Mouse (Mus musculus) liver, embryonic 14 days (tissue): ENCODE results near the gene Tmem253. TPM values are rescaled to one million over a fixed set of nuclear protein-coding genes. Genes with fewer than 3 reads are reported as not detected.

Experiments used
- polyA plus RNA-seq: library from polyadenylated mRNA; depleted of rRNA; stranded (reverse); fragments of >200 nt; gene quantifications from 2 replicates; pipeline ENCODE4 v1.2.3, GENCODE M21; 2012; rRNA removed

The Tmem253 gene
- polyA plus RNA-seq, result 0.03 and 0.05 TPM in 2 replicates

GRCm38 (mm10) chr14:52015445-52016100 is at the start of gene Tmem253:
TSS of gene Tmem253 (plus strand) at chr14:52015658.

DNA sequence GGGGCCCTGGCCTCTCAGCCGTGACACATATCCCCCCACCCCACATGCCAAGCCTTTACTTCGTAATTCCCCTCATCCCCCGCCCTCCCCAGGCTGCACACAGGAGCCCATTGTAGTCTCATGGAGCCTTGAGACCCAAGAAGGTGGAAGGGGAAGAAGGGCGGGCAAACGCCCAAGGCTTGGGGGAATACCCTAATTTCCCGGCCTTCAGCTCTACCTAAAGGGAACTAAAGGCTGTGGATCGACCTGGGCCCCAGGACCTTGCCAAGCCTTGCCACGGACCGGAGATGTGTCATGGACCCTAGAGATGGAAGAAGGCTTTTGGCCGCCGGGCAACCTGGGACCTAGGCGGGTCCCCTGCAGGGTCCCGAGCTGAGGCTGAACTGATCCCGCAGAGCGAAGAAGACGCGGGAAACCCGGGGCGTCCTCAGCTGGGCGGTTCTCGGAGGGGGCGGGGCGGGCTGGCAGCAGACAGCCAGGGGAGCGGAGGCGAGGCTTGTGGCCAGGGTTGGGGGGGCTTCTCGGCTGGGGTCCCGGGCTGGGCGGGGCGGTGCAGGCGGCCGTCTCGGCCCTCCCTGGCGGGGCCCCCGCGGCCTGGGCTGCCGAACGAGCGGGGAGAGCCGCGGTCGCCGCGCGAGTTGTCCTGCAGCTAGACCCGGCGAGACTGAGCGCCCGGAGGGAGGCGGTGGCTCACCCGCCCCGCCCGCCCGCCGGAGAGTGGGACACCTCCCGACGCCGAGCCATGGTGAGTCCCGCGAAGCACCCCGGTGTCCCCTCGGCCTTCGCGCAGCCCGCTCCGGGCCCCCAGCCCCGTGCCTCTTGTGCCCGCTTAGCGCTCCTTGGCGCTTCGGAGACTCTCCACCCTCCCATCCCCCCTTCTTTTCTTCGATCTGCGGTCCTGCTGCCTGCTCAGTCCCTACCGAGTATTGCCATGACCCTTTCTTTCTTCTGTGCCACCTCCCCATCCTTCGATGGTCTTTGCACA is 30.9 kb upstream of the Tmem253 start, which contains the start of gene Arhgef40:
TSS of gene Arhgef40 (plus strand) at position 473 of the 985 bp plus-strand sequence.

GRCm38 (mm10) chr14:52020486-52021137 is 5.2 kb downstream of the Tmem253 start, which contains the start of gene Zfp219:
TSS of gene Zfp219 (minus strand) at chr14:52020733.

DNA sequence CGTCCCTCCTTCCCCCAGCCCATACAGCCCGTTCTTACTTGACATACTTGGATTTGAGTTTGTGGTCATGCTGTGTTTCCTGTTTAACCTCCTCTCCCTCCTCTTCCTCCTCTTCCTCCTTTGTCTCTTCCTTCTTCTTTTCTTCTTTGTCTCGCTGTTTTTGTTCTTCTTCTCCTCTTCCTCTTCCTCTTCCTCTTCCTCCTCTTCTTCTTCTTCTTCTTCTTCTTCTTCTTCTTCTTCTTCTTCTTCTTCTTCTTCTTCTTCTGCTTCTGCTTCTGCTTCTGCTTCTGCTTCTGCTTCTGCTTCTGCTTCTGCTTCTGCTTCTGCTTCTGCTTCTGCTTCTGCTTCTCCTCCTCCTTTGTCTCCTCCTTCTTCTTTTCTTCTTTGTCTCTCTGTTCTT is 26.9 kb downstream of the Tmem253 start, which contains the start of gene Olfr221:
TSS of gene Olfr221 (minus strand) at position 101 of the 400 bp plus-strand sequence.

Other genes with a start within 250 kb of the Tmem253 start
- gene Ang4, start 242.1 kb upstream of the Tmem253 start, polyA plus RNA-seq, result not detected in 2 replicates
- gene AY358078, start 215.6 kb upstream of the Tmem253 start, polyA plus RNA-seq, result not detected in 2 replicates
- 24.3 and 26.4 TPM in 2 replicates for gene Ear6, start 162.0 kb upstream of the Tmem253 start, polyA plus RNA-seq
- 8.5 and 9.5 TPM in 2 replicates for gene Mettl17, start 130.8 kb upstream of the Tmem253 start, polyA plus RNA-seq
- gene Slc39a2, start 122.8 kb upstream of the Tmem253 start, polyA plus RNA-seq, result 0.17 and 0.18 TPM in 2 replicates
- gene Ndrg2, start 101.5 kb upstream of the Tmem253 start, polyA plus RNA-seq, result 10.8 and 11.6 TPM in 2 replicates
- not detected in 2 replicates for gene Tppp2, start 97.2 kb upstream of the Tmem253 start, polyA plus RNA-seq
- not detected in 2 replicates for gene Rnase13, start 92.9 kb upstream of the Tmem253 start, polyA plus RNA-seq
- 14.0 and 14.3 TPM in 2 replicates for gene Arhgef40, start 30.9 kb upstream of the Tmem253 start, polyA plus RNA-seq
- gene Zfp219, start 5.1 kb downstream of the Tmem253 start, polyA plus RNA-seq, result 9.1 and 10.2 TPM in 2 replicates
- 0.01 and 0.05 TPM in 2 replicates for gene Olfr221, start 26.8 kb downstream of the Tmem253 start, polyA plus RNA-seq
- gene Hnrnpc, start 88.4 kb downstream of the Tmem253 start, polyA plus RNA-seq, result 184 and 196 TPM in 2 replicates
- 0.42 and 0.45 TPM in 2 replicates for gene Rpgrip1, start 95.0 kb downstream of the Tmem253 start, polyA plus RNA-seq
- 29.1 and 30.1 TPM in 2 replicates for gene Supt16, start 181.8 kb downstream of the Tmem253 start, polyA plus RNA-seq
- gene Chd8, start 242.1 kb downstream of the Tmem253 start, polyA plus RNA-seq, result 12.9 and 15.6 TPM in 2 replicates